Mouse (Mus musculus) erythroblast, embryonic 14.5 days (primary cell): Measurements from ENCODE around the gene Arid4b.

Experiments
- GATA1 ChIP-seq: IDR thresholded peaks from 2 replicates; pipeline ENCODE4 v1.6.1; 2012; ENCODE audit warnings: low read length, inconsistent platforms, mixed read lengths
- TAL1 ChIP-seq: IDR thresholded peaks from 3 replicates; pipeline ENCODE4 v1.6.1; 2012; ENCODE audit warnings: low read length, inconsistent platforms, mixed read lengths

DNA sequence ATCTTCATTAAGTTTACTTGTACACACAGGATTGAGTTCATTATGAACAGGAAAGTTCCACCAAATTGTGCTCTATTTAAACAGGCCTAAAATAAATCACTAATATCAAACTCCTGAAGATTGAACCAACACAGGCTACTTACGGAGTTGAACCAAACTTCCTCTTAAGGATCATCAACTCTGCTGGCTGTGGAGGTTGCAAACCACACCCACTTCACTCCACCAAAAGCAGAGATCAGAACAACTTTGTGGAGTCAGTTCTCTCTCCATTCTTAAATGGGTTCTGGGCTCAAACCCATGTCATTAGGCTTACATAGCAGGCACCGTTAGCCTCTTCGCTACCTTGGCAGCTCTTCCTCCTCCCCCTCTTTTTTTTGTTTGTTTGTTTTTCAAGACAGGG, 44.2 kb upstream of the Arid4b start:
- TF ChIP-seq TAL1 (no peak), GATA1 (no peak)
